Mouse (Mus musculus): ENCODE measurements around the gene Arpc3.

Arpc3 gene

DNA sequence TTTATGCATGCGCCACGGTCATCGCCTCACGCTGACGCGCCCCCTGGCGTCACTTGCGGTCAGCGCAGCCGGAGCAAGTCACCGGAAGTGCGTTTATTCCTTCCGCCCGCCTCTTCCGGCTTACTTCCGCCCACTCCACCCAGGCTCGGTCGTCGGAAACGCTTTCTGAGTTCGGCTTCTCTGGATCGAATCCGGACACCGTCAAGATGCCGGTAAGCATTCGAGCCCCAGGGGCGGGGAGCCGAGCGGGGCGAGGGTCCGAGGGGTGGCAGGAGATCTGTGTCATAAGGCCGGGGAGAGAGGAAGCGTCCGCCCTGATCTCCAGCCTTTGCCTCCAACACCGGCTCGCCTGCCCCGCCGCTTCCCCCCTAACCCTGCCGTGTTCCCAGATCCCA lies at the start of gene Arpc3:
Gene Arpc3 (plus strand): TSS at position 93 of the 395 bp plus-strand sequence.
- DNase-seq (ENCODE audit: low spot score) = peak; percentile 89

DNA sequence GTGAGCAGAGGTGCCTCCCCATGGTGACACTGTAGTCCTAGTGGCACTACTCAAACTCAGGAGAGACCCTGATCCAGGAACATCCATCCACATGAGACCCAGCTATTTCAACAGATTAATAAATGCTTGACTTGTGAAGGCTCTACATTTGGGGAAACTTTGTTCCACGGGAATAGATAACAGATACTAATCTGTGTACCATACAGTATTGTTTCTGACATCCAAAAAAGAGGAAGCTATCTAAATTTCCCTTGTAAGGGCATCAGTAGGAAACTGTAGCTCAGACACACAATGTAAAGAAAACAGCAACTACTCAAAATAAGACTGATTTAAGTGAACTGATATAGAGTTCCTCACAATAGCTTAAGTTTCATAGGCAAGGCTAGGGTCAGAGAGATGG lies 48.8 kb upstream of the Arpc3 start:
- no peak for DNase-seq (ENCODE audit: low spot score)

DNA sequence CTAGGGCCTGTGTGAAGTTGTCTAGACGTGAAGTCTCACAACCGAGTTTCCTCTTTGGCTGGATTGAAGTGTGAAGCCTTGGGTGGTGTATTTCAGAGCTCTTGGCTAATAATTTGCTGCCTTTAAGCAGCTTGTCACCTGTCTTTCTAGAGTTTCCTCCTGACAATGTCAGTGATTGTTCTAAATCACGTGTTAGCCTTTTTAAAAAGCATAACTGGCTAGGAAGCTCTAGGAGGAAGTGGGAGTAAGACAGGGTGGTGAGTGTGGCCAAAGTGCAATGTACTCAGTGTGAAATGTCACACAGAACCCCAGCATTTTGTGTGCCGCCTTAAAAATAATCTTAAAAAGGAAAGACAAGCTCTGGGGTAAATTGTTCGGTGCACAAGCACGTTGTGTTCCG lies 47.9 kb upstream of the Arpc3 start:
- no peak for DNase-seq (ENCODE audit: low spot score)

DNA sequence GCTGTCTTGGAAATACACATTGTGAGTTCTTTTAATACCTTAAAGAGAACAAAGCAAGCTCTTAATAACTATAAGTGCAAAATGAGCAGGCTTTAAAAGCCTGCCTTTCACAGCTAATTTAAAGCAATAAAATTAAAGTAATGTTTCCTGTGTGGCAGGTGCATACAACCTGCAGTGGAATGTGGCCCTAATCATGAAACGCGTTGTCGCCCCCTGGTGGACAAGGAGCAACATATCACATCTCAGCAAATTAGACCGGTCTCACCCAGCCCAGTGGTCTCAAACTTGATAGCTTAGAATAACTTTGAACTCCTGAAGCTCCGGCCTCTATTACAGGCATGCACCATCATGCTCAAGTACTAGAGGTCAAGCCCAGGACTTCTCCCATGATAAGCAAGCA lies 47.4 kb upstream of the Arpc3 start:
- peak; percentile 82 for DNase-seq (ENCODE audit: low spot score)

DNA sequence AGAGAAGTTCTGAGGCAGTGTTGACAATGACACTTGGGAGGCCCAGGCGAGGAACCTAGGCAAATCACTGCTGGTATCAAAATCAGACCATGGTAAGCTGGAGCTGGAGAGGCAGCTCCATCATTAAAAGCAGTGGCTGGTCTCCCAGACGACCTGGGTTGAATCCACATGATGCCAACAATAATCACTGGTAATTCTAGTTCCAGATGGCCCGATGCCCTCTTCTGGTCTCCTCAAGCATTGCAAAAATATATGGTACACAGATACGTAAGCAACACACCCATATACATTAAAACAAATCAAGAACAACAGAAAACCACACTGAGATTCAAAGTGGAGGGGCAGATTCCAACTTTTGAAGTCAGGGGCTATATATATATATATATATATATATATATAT lies 45.9 kb upstream of the Arpc3 start:
- no peak for DNase-seq (ENCODE audit: low spot score)

DNA sequence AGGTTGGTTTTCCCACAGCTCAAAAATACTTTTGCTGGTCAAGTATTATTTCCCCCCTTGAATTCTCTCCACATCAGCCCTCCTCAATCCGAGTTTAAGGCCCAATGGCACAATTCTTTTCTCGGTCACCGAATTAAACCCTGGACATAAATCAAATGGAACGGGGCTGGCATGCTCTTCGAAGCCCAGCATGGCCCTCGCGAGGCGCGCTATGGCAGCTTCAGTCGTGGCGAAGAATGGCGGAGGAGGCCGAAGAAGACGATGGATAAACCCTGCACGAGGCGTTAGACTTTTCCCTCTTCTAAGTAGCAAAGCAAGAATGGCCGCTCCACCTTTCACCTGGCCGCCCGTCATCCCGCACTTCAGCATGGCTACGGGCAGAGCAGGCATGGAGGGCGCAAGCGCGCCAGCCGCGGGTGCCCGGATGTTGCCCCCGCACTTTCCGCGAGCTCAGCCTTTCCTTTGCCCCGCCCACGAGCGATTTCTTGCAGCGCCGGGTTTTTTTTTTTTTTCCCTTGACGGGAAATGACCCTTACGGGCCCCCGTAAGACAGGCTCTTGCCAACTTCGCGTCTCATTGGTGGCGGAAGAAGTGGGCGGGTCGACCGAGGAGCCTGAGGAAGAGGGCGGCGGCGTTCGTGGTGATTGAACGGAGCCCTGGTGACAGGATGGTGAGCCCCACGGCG lies 37.7 kb upstream of the Arpc3 start, which contains the start of the genes Rad9b and Vps29:
Gene Rad9b (minus strand): TSS at position 427 of the 685 bp plus-strand sequence.
Gene Vps29 (plus strand): TSS at position 563 of the 685 bp plus-strand sequence.
- peak; percentile 99 for DNase-seq (ENCODE audit: low spot score)

DNA sequence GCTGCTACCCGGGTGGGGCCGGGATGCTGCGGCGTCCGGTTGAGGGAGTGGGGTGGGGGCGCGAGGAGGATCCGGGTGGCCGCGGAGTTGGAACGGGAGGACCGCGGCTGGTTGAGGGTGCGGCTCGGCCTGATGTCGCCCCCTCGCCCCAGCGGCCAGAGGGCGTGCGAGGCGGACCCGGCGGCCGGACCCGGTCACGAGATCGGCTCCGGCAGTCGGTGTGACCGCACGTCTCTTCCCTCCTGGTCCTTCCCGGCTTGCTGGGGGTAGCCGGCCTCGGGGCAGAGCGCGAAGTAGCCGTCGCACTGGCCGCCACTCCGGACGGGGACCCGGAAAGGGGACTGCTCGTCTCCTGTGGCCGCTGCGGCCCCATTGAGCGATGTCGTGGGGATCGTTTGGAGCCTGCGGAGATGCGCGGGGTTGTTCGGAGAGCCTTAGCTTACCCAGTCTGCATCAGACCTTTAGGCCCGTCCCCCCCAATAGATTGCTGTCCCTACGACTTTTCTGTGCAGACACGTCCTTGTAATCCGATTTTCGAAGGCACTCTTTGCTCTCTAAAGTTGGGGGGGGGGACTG lies 37.1 kb upstream of the Arpc3 start:
- DNase-seq (ENCODE audit: low spot score) = no peak

DNA sequence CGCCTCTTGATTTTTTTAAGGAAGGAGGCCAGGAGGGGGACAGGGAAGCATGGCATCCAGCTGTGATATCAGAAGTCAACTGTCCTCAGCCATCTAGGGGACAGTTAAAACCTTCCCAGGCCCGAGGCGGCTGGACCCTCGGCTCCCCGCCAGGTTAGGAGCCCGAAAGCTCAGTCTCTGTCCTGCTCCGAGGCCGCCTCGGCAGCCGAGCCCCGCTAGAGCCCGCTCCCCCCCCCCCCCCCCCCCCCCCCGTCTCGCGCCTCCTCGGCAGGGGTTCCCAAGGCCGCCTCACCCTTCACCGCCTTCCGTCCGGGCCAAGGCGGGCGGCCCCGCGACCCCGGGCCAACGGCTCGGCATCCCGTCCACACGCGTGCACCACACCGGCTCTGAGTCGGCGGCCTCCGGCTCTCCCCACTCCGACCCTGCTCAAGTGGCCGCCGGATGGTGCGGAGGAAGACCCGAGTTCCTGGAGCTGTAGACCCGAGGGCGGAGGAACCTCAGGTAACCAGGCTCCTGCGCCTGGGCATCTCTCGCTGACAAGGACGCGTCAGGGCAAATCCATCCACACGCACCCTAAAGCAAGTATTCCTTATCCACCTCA lies 20.0 kb upstream of the Arpc3 start, which contains the start of gene Gpn3:
Gene Gpn3 (plus strand): TSS at position 286 of the 601 bp plus-strand sequence.
- DNase-seq (ENCODE audit: low spot score) = peak; percentile 69

DNA sequence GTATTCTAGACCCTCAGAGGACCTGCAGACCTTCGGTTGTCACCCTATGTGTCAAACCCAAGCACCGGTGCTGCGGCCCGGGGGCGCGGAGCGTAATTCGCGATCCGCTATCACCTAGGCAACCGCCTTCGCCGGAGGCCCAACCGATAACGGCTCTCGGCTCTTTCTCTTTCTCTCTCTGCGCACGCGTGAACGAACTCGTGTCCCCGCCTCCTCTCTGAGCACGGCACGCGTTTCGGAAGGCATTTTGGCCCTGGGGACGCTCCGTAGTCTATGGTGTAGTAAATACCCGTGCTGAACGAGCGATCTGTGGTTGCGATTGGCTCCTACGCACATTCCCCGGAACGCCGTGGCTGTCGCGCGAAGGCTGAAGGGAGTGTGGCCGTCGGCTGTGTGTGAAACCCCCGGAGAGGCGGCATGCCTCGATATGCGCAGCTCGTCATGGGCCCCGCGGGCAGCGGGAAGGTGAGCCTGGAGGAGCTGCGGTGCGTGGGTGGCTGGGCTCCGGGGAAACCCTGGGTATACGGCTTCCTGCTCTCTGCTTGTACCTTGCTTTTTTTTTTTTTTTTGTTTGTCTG lies 19.4 kb upstream of the Arpc3 start, which contains the start of gene Fam216a:
Gene Fam216a (minus strand): TSS at position 173 of the 578 bp plus-strand sequence.
- peak; percentile 100 for DNase-seq (ENCODE audit: low spot score)

DNA sequence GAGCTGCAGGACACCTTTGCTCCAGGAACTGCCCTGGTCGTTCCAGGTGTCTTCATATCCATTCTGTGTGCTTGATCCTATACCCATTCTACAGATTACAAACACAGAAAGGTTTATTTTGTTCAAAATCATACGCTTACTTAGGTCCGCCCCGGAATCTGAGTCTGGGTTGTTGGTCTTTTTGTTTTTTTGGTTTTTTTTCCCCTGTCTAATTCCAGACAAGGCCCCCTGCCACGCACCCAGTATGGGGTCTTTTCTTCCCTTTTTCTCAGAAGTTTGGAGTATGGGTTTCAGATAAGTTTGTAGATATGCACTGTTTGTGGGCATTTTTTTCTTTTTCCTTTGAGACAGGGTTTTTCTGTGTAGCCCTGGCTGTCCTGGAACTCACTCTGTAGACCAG lies 18.8 kb upstream of the Arpc3 start:
- DNase-seq (ENCODE audit: low spot score) = no peak

DNA sequence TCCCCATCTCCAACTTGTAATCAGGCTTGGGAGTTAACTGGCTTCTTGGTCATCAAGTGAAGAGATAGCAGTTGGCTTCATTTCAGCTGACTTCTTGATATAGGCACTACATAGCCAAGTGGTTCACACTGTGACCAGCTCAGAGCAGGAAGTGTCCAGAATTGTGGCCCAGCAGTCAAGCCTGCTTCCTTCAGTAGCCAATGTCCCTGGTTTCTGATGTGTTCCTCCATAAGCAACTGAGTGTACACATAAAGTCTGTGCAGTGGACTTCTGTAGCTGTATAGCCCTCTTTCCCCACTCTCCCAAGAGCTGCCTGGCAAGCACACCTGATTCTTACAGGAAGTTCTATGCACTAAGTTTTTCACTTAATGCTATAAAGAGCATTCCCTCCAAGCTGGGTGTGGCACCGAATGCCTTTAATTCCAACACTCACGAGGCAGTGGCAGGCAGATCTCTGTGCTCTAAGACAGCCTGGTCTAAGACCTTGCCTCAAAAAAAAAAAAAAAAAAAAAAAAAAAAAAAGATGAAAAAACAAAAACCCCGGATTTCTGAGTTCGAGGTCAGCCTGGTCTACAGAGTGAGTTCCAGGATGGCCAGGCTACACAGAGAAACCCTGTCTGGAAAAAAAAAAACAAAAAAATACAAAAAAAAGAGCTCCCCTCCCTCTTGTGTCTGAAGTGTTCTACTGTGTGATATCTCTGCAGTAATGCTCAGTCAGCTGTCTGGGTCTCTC lies 14.4 kb upstream of the Arpc3 start:
- no peak for DNase-seq (ENCODE audit: low spot score)

DNA sequence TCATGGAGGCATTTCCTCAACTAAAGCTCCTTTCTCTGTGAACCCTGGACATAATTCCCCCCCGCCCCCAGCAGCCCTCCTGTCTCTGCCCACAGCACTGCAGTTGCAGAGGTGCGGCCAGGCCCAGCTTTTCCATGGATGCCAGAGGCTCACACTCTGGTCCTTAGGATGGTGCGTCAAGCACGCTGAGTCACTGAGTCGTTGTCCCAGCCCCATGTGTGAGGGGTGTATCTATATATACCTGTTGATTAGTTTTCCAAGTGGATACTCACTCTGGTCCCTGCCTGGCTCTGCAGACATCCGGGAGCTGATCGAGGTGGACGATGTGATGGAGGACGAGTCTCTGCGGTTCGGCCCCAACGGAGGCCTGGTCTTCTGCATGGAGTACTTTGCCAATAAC lies 13.5 kb upstream of the Arpc3 start:
- no peak for DNase-seq (ENCODE audit: low spot score)

DNA sequence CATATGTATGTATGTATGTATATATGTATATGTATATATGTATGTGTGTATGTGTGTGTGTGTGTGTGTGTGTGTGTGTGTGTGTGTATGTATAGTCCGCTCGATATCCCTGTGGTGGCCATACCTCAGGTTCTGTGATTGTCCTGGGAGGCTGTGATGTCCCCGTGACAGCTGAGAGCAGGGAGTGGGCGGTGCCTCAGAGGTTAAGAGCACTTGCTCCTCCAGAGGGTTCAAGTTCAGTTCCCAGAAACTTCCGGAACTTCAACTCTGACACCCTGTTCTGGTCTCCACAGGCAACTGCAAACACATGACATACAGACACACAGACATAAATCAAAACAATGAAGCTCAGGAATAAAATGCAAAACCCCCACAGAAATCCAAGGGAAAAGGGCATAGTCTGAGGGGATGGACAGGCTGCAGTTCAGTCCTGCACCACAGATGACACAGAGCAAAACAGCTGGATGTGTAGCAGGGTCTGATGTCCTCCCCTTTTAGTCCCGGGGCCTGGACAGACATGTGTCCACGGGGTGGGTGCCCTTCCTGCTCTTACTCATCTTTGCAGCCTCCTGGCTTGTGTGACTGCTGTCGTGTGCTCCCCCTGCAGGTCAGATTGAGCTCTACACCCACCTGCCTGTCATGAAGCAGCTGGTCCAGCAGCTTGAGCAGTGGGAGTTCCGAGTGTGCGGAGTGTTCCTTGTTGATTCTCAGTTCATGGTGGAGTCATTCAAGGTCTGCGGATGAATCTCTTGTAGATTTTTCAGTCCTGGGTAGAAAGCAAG lies 12.1 kb upstream of the Arpc3 start:
- DNase-seq (ENCODE audit: low spot score) = peak; percentile 67

DNA sequence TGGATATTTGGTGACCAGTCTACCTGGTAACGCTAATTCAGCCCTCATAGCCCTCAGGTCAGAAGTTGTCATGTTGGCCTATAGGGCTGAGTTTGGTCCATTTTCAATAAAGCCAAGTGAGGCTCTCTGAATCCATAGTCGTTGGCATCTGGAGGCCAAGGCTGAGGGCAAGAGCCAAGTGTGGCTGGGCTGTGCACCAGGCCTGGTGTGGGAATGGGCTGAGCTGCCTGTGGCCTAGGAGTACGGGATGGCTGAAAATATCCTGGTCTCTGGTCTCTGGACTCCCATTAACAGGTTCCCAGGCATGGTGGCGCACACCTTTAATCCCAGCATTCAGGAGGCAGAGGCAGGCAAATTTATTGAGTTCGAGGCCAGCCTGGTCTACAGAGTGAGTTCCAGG lies 1.7 kb upstream of the Arpc3 start:
- no peak for DNase-seq (ENCODE audit: low spot score)

DNA sequence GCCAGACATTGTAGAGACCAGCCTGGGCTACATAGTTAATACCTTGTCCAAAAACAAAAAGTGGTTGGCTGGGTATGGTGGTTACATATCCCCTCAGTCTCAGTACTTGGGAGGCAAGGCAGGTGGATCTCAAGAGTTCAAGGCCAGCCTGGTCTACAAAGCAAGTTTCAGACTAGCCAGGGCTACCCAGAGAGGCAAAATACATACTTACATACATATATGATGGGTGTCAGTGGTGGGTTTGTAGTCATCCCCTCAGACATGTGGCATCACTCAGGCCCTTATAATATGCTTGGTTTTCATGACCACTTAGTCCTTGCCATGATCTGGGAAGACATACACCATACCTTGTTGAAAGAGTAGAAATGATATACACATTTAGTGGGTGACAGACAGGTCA lies 1.0 kb upstream of the Arpc3 start:
- DNase-seq (ENCODE audit: low spot score) = no peak

DNA sequence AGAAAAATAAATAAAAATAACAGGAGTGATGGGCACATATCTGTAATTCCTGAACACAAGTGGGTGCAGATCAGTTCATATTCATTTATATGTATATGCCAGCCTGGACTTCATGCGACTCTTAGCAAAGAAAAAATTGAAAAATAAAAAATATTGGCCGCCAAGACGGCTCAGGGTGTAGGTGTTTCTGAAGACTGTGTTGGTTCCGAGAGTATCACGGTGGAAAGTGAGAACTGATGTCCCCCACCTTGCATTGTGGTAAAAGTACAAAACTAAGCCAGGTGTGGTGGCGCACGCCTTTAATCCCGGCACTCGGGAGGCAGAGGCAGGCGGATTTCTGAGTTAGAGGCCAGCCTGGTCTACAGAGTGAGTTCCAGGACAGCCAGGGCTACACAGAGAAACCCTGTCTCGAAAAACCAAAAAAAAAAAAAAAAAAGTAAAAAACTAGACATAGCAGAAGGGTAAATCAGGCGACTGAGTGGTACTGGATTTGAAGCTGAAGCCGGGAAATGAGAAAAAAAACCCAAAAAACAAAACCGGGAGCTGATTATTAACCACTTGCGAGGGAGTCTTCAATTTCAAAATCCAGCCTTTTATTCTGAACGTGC lies 396 bp upstream of the Arpc3 start:
- no peak for DNase-seq (ENCODE audit: low spot score)

DNA sequence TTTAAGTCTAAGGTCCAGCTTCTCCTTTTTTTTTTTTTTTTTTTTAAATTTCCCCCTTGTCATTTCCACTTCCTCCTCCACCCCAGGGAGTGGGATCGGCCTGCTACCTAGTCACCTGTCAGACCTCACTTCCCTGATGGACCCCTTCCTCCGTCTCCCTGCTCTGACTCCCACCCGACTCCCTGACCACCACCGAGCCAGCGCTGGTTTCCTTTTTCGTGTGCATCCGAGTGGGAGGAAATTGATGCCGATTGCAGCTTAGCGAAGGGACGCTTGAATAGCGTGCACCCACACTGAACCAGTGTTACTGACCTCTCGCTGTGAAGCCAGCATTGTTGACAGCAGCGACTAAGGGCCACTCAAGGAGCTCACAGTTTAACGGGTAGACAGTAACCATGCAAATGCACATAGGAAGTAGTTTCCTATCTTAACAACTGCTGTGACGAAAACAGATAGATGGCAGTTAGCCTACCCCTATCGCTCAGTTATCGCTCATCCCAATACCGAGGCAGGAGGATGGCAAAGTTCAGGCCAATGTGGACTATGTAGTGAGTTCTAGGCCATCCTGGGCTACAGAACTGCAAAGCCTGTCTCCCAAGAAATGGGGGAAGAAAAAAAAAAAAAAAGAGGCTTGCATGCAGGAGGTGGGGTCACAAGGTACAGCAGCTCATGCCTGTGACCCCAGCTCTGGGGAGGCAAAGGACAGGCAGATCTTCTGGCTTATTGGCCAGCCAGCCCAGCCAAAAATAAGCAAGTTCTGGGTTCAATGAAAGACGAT lies 738 bp downstream of the Arpc3 start:
- DNase-seq (ENCODE audit: low spot score) = no peak

DNA sequence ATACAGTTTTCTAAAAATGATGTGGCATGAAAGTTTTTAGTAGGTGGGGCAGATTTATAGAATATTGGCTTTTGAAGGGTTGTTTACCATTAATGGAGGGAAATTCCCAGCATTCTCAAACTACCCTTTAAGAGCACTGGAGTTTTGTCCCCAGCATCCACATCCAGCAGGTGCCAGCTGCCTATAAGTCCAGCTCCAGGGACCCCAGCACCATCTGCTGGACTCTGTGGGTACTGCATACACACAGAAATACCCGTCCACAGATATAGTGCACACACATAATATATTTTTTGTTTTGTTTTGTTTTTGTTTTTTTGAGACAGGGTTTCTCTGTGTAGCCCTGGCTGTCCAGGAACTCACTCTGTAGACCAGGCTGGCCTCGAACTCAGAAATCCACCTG lies 2.2 kb downstream of the Arpc3 start:
- peak; percentile 70 for DNase-seq (ENCODE audit: low spot score)

DNA sequence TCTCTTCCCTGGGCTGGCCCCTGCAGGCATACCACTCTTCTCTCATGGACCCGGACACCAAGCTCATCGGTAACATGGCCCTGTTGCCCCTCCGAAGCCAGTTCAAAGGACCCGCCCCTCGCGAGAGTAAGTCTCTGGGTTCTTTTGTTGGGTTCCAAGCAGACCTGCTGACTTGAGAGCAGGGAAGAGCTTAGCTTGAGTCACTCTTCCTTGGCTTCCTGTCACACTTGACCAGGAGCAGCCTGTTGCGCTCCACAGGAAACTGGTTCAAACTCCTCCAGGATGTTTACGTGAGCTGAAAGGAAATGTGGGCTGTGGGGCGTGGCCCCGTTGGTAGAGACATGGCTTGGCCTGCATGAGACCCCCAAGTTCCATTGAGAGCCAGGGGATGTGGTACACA lies 5.1 kb downstream of the Arpc3 start:
- no peak for DNase-seq (ENCODE audit: low spot score)

DNA sequence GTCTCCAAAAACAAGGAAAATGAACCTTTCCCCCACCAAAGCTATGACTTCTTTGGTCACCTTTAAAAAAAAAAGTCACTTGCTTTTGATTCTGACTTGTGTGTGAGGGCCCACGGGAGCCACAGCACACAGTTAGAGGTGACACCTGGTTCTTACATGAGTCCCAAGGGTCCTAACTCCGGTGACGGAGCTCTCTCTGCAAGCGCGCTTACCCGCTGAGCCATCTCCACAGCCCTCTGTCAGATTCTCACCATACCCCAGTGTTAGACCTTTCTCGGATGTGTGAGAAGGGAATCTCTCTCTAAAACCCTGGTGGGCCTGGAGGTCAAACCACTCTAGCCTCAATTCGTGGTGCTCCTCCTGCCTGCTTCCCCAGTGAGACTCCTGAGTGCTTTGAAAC lies 5.8 kb downstream of the Arpc3 start:
- no peak for DNase-seq (ENCODE audit: low spot score)

All from adipocyte (in vitro differentiated cells).